Mouse (Mus musculus) thymus, postnatal 4 days (tissue): ENCODE data around the gene Myrip.

Experiments
- DNase-seq: peaks from one replicate; pipeline ENCODE4 v3.0.0; 2021

Myrip gene

GRCm38 (mm10) chr9:120339975-120340695 lies 38.8 kb downstream of the Myrip start:
- DNase-seq = peak; percentile 80

DNA sequence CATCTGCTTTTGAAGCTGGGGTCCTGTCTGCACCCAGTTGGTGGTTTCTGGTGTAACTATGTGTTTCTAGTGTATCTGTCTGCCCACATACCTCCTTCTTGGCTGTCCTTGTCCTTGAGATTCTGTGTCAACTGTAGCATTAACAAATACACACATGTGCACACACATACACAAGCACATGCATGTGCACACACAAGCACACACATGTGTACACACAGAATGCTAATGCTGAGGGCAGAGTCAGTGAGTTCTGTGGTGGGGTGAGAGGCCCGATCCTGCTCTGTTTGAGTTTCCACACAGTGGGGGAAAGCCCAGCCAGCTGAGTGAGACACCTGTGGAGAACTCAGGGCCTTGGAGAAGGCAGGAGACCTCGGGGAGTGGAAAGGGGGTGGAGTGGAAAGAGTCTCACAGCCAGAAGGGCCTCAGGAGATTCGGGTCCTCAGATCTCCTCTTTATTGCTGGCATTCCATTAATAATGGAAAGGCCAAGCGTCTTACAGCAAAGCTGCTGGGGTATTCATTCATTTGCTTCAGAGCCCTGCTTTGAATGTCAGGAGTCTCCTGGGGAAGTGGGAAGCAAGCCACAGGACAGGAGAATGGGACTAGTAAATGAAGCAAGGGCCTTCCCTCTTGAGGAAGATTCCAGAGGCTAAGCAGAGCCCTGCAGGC lies 41.9 kb downstream of the Myrip start:
- no peak for DNase-seq

GRCm38 (mm10) chr9:120345651-120346151 lies 44.4 kb downstream of the Myrip start:
- no peak for DNase-seq

GRCm38 (mm10) chr9:120349145-120349544 lies 47.8 kb downstream of the Myrip start:
- DNase-seq = no peak

DNA sequence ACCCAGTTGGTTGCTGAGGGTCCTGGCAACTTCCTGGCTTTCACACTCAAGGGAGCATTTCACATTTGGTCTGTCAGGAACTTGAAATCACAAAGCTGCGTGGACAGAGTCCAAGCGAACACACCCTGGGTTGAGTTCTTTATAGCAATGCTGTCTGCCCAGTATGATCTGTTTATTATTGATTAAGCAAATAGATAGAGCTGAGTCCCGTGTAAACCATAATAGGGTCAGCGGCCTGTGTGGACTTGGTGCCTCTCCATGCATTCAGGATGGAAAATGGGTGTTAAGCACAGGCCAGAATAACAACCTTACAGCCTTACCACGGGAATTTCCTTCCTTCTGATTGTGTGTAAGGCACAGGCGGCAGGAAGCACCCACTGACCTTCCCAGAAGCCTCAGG lies 49.0 kb downstream of the Myrip start:
- DNase-seq = no peak

DNA sequence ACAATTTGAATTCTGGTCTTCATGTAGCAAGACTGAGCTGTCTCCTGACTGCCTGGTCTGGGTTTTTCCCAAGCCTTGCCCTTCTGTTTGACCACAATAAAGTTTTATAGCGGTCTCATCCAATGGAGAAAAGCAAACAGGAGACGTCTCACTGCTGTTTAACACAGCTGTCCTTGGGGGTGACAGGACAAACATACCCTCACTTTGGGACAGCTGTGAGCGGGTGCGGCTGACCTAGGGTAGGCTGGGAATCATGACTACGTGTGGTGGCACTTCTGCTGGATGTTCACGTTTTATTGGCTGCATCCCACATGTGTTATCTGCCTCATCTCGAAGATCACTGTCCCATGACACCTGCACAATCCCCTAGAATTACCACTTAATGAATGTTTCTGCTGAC lies 49.7 kb downstream of the Myrip start:
- no peak for DNase-seq

- DNase-seq = no peak
Observed at GRCm38 (mm10) chr9:120351474-120351873, 50.2 kb downstream of the Myrip start.

- no peak for DNase-seq
Observed at GRCm38 (mm10) chr9:120353036-120353435, 51.7 kb downstream of the Myrip start.

DNA sequence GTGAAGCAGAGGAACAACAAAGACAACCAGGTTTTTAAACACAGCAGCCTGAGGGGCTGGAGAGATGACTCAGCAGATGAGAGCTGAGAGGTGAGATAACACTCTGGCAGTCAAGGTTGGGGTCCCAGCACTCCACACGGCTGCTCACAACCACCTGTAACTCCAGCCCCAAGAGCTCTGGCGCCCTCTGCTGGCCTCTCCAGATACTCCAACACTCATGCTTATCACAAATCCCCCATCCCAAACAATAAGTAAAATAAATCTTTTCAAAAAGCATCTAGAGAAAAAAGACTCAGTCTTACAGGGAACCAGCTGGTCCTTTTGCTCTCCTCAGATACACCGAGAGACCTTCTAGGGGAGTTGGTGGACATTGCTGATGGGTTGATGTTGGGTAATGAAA lies 52.7 kb downstream of the Myrip start:
- peak; percentile 34 for DNase-seq

DNA sequence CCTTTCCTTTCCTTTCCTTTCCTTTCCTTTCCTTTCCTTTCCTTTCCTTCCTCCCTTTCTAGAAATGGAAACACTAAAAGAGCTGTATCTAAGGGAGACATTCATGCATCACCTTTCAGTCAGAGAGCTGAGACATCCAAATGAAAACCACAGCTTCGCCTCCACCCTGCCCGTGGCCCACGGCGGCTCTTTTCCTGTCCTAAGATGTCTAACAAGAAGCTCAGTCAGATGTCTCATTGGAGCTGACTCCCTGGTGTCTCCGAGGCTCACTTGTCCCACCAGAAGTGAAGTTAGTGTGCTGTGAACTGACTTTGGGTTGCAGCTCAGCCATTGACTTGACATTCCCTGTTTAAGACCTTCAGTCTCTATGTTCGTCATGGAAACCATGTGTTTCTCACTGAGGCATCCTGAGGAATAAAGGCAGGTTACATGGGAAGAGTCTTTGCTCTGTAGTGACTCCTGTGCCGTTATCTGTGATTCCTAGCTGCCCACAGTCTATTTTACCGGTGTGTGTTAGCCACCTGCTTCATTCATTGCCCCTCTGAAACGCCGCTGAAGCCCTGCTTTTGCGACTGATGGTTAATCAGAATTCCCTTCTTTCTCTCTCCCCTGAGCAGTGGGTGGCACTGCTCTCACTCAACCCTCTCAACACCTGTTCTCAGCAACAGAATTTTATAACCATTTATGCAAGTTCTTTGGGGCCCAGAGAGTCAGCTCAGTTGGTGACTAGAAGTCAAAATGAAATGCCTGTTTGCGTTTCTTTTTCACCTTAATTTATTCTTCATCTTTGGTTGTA lies 53.4 kb downstream of the Myrip start:
- no peak for DNase-seq

DNA sequence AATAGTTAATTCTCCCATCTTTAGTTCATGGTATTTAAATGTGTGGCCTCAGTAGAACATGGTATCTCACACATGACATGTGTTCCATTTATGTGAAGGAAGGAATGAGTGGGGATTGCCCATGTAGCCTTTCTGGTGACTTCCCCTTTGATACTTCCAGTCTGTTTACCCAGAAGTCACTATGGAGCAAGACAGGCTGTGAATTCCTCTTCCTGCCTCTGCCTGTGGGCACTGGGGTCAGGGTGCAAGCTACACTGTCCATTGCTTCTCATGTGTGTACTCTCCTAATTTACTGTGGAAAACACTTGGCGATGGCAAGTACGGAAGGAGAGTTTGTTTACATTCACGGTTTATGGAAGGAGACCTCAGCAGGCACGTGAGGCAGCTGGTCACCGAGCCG lies 55.2 kb downstream of the Myrip start:
- no peak for DNase-seq

- no peak for DNase-seq
Observed at GRCm38 (mm10) chr9:120358060-120358459, 56.7 kb downstream of the Myrip start.

- no peak for DNase-seq
Observed at GRCm38 (mm10) chr9:120360397-120361177, 59.3 kb downstream of the Myrip start.

DNA sequence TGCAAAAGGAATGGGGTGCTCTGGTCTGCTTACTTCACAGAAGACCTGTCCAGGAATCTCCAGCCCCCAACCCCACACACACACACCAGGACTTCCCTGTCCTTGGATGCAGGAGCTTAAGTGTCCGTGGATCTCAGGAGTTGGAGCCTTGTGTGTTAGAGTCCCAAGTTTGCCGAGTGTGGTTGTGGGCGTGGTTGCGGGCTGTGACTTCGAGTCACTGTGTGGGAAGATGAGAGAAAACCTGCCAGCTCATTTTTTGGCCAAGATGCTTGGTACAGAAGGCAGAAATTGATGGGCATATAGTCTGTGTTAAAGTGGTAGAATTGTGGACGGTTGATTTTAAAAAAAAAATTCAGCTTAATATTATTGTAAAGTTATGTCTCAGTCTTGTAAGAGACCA lies 60.3 kb downstream of the Myrip start:
- DNase-seq = no peak

DNA sequence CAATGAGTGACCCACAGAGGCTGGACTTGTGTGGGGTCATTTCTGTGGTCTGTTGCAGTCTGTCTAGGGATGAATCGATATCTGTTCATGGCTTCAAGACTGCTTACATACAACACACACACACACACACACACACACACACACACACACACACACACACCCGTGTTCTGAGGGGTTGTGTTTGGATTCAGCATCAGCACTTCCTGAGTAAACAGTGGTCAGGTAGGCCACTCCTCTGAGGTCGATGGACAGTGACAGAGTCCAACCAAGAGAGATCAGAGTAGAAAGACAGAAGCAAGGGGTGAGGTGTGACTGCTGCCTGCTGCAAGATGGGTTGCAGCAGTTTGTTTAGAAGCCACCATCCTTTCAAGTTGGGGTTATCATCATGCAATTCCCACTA lies 61.4 kb downstream of the Myrip start:
- no peak for DNase-seq

DNA sequence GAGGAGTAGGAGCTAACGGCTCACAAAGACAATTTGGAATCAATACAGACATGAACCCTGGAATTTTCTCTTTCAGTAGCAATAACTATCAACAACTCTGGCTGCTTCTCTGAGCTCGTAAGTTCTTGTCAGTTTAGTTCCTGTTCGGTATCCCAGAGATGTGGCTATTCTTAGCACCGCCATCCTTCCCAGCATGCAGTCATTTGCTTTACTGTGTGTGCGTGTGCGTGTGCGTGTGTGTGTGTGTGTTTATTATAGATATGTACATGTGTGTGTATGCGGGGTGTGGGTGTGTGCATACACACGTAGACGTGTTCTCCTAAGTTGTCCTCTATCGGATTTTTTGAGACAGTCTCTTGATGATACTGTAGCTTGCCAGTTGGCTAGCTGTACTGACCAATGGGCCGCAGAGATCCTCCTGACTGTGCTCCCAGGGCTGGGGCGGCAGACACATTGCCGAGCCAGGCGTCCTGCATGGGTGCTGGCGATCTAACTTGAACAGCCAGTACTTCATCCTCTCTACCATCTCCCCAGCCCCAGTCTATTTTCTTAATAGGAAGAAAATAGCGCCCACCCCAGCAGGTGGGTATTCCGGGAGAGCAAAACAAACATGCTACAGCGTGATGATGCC lies 63.5 kb downstream of the Myrip start:
- no peak for DNase-seq

- DNase-seq = no peak
Observed at GRCm38 (mm10) chr9:120367526-120367925, 66.2 kb downstream of the Myrip start.

DNA sequence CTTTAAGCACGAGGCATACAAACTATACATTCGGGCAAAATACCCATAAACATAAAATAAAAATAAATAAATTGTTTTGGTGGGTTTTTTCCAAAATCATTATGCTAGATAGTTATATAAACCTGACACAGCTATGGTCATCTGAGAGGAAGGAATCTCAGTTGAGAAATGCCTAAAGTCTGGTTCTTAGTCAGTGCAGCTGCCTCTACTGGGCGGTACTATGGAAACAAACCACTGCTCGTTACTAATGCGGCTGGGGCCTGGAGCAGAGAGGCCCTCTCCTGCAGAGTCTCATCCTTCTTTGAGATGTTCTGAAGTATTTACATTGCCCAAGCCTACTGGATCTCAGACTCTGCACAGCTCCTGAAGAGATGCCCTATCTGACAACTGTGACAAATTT lies 70.3 kb downstream of the Myrip start:
- no peak for DNase-seq

DNA sequence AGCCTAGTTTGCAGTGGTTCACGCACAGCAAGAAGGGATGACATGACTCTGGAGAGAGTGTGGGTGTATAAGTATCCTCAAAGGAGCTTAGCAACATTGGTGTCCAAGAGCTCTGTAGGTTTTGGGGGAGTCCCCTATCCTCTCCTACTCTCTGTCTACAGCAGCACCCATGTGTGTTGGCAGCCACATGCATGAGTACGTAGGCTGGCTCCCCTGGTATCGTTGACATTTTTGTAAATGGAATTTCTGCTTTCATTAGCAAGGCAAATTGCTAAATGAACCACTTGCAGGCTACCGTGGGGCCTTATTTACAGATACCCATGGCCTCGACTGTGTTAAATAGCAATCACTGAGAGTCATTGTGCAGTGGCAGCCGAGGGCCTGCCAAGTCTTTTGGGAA lies 71.0 kb downstream of the Myrip start:
- DNase-seq = no peak

GRCm38 (mm10) chr9:120377726-120378125 lies 76.4 kb downstream of the Myrip start:
- peak; percentile 53 for DNase-seq

- DNase-seq = no peak
Observed at GRCm38 (mm10) chr9:120395188-120395587, 93.9 kb downstream of the Myrip start.

GRCm38 (mm10) chr9:120396579-120397185 lies 95.4 kb downstream of the Myrip start:
- DNase-seq = no peak
